Mouse (Mus musculus) kidney, postnatal 10 days (tissue): ENCODE measurements around the gene Agr2.

Experiments used
- DNase-seq: peaks from one replicate; pipeline ENCODE4 v3.0.0; 2021; ENCODE audit warnings: mixed read lengths

The Agr2 gene

GRCm38 (mm10) chr12:36027171-36027570 lies 34.5 kb downstream of the Agr2 start:
- DNase-seq = no peak

DNA sequence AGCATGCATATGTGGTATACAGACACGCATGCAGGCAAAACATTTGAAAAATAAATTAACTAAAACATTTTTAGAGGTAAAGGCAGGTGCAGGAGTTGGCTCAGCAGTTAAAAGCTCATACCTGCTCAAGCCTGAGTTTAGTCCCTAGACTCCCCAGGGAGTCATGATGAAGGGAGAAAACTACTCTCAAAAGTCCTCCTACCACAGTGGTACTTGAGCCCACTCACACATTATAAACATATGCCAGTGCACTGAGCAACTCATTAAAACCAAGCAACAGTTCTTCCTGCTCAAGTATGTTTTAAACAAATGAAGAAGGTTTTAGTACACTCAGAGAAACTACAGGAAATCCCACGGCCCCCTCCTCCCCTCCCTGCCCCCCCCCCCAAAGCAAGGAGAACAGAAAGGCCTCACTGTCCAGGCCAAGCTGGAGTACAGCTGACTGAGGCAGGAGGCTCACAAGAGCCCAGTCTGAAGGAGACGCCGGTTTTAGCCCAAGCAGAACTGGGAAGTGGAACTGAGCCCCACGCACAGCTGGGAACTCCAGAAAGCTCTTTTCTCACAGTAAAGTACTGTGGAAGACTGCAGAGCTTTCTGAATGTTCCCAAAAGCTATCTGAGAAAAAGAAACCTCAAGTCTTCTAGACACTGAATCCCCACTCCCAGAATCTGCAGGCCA lies 36.4 kb downstream of the Agr2 start:
- DNase-seq = no peak

DNA sequence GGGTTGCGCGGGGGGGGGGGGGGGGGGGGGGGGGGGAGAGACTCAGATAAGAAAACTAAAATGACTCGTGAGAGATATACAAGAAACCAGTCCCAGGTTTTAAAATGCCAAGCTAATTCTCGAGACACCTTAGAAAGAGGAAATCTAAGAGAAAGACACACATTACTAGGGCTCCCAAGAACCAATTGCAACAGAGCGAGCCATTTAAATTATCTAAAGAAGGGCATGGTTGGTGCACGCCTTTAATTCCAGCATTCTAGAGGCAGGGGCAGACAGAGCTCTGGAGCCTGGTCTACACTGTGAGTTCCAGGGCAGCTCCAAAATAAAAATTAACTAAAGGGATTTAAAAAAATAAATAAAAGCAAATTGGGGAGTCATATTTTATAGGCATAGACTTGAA lies 37.0 kb downstream of the Agr2 start:
- DNase-seq = no peak

- no peak for DNase-seq
These were observed 38.1 kb downstream of the Agr2 start for GRCm38 (mm10) chr12:36030660-36031363.

- no peak for DNase-seq
These were observed 39.7 kb downstream of the Agr2 start for GRCm38 (mm10) chr12:36032419-36032818.

GRCm38 (mm10) chr12:36035501-36035900 lies 42.8 kb downstream of the Agr2 start:
- no peak for DNase-seq

GRCm38 (mm10) chr12:36036121-36036520 lies 43.4 kb downstream of the Agr2 start:
- DNase-seq = no peak

GRCm38 (mm10) chr12:36036776-36037175 lies 44.1 kb downstream of the Agr2 start:
- no peak for DNase-seq

- no peak for DNase-seq
These were observed 46.9 kb downstream of the Agr2 start for GRCm38 (mm10) chr12:36039541-36040084.

DNA sequence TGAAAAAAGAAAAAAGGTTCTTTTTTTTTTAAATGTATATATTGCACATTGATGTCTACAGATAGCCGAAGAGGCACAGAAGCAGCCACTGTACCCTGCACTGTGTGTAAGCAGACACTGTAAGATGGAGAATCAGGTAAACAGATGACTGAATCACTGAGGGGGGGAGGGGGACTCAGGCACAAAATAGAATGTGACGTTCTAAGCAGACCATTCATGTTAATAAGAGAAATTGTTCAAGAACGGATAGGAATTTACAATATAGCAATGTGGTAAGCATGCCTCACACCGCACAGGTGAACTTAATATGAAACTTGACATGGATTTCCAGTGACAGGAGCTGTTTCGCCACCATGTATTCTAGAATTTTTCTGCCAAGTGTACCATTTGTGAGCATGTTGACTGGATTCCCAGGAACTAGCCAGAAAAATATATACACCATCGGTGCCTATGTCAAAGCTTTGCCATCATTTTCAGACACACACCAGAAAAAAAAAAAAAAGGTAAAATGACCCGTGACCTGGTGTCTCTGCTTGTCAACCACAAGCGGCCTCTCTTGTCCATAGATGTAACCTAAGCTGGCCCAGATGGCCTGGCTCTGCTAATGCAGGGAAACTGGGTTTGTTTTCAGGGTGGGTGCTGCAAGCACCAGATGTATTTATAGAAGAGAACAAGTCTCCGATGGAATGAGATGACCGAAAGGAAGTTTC lies 48.0 kb downstream of the Agr2 start:
- no peak for DNase-seq

DNA sequence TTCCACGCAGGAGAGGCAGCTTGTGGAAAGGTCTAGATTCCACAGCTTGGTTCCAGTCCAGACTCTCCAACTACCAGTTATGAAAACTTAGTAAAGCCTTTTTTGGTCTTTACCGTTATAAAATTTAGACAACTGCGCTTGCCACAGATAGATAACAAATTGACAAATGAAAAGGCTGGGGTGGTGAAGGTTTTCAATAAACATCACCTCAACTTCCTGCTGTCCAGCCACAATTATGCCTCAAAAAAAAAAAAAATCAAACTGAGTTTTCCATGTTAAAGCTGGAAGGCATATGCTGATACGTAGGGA lies 48.5 kb downstream of the Agr2 start:
- no peak for DNase-seq

DNA sequence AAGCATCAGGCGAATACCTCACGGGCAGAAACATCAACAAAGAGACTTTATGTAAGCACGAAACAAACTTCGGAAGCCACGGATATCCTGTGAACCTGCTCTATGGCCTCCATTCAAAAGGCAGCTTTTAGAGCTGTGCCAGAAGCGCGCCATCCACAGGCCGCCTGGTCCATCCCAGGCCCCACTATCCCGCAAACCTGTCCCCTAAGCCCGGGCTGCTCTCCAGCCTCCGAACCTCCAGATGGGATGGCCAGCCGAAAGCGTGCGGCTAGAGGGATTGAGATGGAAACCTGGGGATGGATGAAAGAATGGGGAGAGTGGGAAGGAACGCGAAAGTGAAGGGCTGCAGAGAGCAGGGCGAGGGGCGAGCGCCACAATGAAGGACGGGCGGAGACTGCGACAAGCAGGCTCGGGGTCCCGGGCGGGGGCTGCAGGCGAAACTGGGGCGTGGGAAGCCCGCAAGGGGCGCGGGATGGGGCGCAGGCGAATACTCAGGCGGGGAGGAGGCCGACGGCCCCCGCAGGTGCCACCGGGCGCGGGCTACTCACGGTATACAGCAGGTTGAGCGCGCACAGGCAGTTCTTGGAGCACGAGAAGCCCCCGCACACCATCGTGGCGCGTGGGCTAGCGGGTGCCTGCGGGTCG lies 49.1 kb downstream of the Agr2 start:
- DNase-seq = peak; percentile 66

DNA sequence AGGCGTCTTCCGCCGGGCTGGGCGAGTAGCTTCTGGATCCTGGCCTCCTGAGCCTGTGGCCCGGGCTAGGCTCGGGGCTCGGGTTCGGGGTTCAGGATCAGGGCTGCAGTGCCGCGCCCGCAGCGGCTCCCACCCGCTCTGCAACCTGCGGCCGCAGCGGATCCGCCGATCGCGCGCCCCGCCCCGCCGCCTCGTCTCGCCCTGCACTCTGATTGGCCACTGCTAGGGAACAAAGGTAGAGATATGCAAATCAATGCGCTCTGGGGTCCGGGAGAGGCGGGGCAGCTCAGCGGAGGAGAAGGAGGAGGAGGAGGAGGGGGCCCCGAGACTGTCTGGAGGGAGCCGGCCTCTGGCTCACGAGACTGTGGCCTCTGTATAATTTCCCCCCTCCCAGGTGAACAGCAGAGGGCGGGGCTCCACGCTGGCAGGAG lies 49.7 kb downstream of the Agr2 start, which contains the start of gene Tspan13:
TSS of gene Tspan13 (minus strand) at position 153 of the 431 bp plus-strand sequence.
- DNase-seq = peak; percentile 92

GRCm38 (mm10) chr12:36044691-36045090 lies 52.0 kb downstream of the Agr2 start:
- no peak for DNase-seq

GRCm38 (mm10) chr12:36046196-36046595 lies 53.5 kb downstream of the Agr2 start:
- DNase-seq = no peak

- DNase-seq = no peak
These were observed 54.9 kb downstream of the Agr2 start for GRCm38 (mm10) chr12:36047593-36047992.

GRCm38 (mm10) chr12:36050276-36050675 lies 57.6 kb downstream of the Agr2 start:
- DNase-seq = no peak
